Mouse (Mus musculus) stomach, embryonic 14.5 days (tissue): ENCODE results near the gene Cyp27a1. TPM values are rescaled to one million over a fixed set of nuclear protein-coding genes. Genes with fewer than 3 reads are reported as not detected.
A peak's percentile ranks its signal among the peaks of the same experiment; 100 is the strongest.

Source experiments
- ATAC-seq: fragments of 200-750 bp; cut with Nextera tagmentation; 2 replicates; pipeline ENCODE4 v1.8.0; 2017; ENCODE audit warnings: low read depth, moderate TSS enrichment; ENCODE audit not compliant: insufficient number of reproducible peaks, insufficient read depth, low FRiP score
- H3K27ac ChIP-seq: fragments of 300-500 bp; sonication (generic); 2 replicates; pipeline ENCODE4 v1.5.1; 2014; ENCODE audit warnings: mild to moderate bottlenecking, low read length, moderate library complexity, mixed read lengths
- H3K27me3 ChIP-seq: fragments of 300-500 bp; sonication (generic); 2 replicates; pipeline ENCODE4 v1.6.1; 2014; ENCODE audit warnings: low read length, control low read depth, mixed read lengths; ENCODE audit not compliant: control insufficient read depth, insufficient read depth
- H3K36me3 ChIP-seq: fragments of 300-500 bp; sonication (generic); 2 replicates; pipeline ENCODE4 v1.6.1; 2014; ENCODE audit warnings: mild to moderate bottlenecking, control low read depth, low read length, moderate library complexity, mixed read lengths; ENCODE audit not compliant: control insufficient read depth, insufficient read depth
- H3K4me1 ChIP-seq: fragments of 300-500 bp; sonication (generic); 2 replicates; pipeline ENCODE4 v1.6.1; 2014; ENCODE audit warnings: low read length, control low read depth, mixed read lengths; ENCODE audit not compliant: control insufficient read depth, insufficient read depth
- H3K4me2 ChIP-seq: fragments of 300-500 bp; sonication (generic); replicated peaks from 2 replicates; pipeline ENCODE4 v1.6.1; 2014; ENCODE audit warnings: low read depth, low read length, control low read depth
- H3K4me3 ChIP-seq: fragments of 300-500 bp; sonication (generic); 2 replicates; pipeline ENCODE4 v1.5.1; 2014; ENCODE audit warnings: low read depth, low read length, control low read depth
- H3K9ac ChIP-seq: fragments of 300-500 bp; sonication (generic); replicated peaks from 2 replicates; pipeline ENCODE4 v1.6.1; 2014; ENCODE audit warnings: low read depth, mild to moderate bottlenecking, control low read depth, low read length, moderate library complexity, mixed read lengths
- H3K9me3 ChIP-seq: fragments of 300-500 bp; sonication (generic); 2 replicates; pipeline ENCODE4 v1.6.1; 2016; ENCODE audit warnings: low read depth, low read length, control low read depth; ENCODE audit not compliant: control insufficient read depth
- WGBS: fragments of 180-500 bp; shearing (Covaris S2); extraction: QIAGEN DNeasy Blood & Tissue Kit; methylation state at CpG from one replicate; pipeline ENCODE4 v1.1.7; 2014; 5-methylcytosine and 5-hydroxymethylcytosine counted together
- polyA plus RNA-seq: library from polyadenylated mRNA; unstranded; fragments of >200 nt; fragmentation: Nextera tagmentation; extraction: Ambion mirVana; gene quantifications from 2 replicates; pipeline ENCODE4 v1.2.1, GENCODE M21; 2014

The Cyp27a1 gene
- polyA plus RNA-seq, 1 experiment from 2014 or later = 10.6 TPM

DNA sequence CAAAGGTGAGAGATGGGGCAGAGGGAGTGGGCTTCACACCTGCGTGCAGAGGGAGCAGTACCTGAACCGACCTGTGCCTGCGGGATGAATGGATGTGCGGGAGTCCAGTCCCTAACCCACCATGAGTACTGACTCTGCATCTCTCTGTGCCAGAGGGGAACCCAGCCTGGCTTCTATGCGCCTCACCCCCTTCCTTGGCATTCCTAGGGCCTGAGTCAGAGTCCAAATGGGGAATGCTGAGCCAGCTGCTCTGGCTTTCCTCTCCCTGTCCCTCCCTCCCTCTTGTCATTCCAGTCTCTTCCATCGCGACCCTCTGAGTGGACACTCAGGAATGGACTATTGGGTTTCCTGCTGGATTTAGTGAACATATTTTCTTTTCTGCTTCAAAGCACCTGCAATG lies 35.9 kb downstream of the Cyp27a1 start:
- peak; percentile 54; the same call in 1 of the 2 replicates for ATAC-seq
- 52% methylated on average over 7 of the region's 7 CpGs for WGBS

DNA sequence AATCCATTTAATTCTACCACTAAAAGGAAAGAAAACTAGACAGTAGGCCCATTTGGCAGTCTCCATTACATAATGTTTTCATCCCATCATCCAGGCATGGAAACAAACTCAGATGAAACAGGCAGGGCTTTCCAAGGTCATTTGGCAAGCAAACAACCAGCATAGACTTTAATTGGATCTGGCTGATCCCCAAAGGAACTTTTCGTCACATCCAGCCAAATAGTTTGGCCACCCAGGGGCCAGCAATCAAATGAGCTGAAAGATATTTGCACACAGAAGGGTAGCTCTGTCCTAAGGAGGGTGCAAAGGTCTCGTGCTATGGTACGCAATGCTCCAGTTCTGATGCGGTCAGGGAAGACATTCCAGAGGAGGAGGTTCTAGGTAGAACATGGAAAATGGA lies 37.3 kb downstream of the Cyp27a1 start:
- Histone ChIP-seq H3K27ac (no peak overlapping the region), H3K9ac (no peak overlapping the region), H3K9me3 (no peaks in the 10 kb centered on the region), H3K4me1 (peaks cover 4% of the 10 kb centered on the region), H3K27me3 (no peaks in the 10 kb centered on the region), H3K36me3 (no peaks in the 10 kb centered on the region), H3K4me2 (no peak overlapping the region), H3K4me3 (no peak overlapping the region)
- no peak for ATAC-seq
- WGBS = 78% methylated on average over 4 of the region's 4 CpGs

More for the DNA sequence above, 35.9 kb downstream of the Cyp27a1 start:
- Histone ChIP-seq H3K27me3 (no peaks in the 10 kb centered on the region), H3K36me3 (no peaks in the 10 kb centered on the region), H3K9me3 (no peaks in the 10 kb centered on the region), H3K9ac (no peak overlapping the region), H3K27ac (no peak overlapping the region), H3K4me1 (peaks cover 4% of the 10 kb centered on the region), H3K4me3 (no peak overlapping the region), H3K4me2 (peak overlapping the region; percentile 39; the same call in 1 of the 2 replicates)

DNA sequence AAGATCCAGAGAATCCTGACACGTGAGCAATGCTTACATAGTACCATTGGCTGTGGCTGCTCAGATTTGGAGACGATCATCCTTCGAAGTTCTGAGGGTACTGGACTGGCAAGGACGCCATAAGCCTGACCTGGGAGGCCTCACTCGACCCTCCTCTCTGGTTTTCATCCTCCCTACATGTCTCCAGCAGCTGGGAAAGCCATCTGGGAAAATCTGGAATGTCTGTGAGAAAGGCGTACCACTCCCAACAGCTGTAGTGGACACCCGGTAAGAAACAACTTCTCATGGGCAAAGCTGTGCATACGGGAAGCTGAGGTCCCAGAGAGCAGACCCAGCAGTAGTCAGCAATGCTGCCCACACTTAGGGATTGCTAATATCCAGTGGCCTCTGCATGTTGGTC lies 38.8 kb downstream of the Cyp27a1 start:
- H3K4me3 ChIP-seq = no peak overlapping the region
- WGBS = 73% methylated on average over 8 of the region's 8 CpGs
- H3K27me3 ChIP-seq = no peaks in the 10 kb centered on the region
- ATAC-seq = no peak
- H3K4me1 ChIP-seq = peaks cover 4% of the 10 kb centered on the region
- no peak overlapping the region for H3K27ac ChIP-seq
- H3K36me3 ChIP-seq = no peaks in the 10 kb centered on the region
- H3K9me3 ChIP-seq = no peaks in the 10 kb centered on the region
- no peak overlapping the region for H3K9ac ChIP-seq
- H3K4me2 ChIP-seq = no peak overlapping the region

DNA sequence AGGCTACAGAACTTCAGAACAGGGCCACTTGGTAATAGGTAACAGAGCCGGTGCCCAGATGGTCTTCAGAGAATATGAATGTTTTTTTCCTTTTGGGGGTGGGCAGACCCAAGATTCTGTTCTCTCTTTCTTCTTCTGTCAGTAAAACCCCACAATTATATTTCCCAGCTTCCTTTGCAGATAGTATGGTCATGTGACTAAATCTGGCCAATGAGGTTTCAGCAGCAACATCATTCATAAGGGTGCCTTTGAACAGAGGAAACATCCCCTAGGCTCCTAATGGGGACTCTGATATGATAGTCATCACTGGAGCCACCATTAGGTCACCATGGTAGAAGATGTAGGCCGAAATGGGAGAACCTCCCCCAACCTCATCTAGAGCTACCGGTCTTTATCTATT lies 39.5 kb downstream of the Cyp27a1 start:
- no peaks in the 10 kb centered on the region for H3K9me3 ChIP-seq
- H3K9ac ChIP-seq = no peak overlapping the region
- no peak overlapping the region for H3K4me2 ChIP-seq
- ATAC-seq = no peak
- no peaks in the 10 kb centered on the region for H3K36me3 ChIP-seq
- H3K27me3 ChIP-seq = no peaks in the 10 kb centered on the region
- peaks cover 4% of the 10 kb centered on the region for H3K4me1 ChIP-seq
- 98% methylated on average over 3 of the region's 3 CpGs for WGBS
- no peak overlapping the region for H3K4me3 ChIP-seq
- no peak overlapping the region for H3K27ac ChIP-seq

DNA sequence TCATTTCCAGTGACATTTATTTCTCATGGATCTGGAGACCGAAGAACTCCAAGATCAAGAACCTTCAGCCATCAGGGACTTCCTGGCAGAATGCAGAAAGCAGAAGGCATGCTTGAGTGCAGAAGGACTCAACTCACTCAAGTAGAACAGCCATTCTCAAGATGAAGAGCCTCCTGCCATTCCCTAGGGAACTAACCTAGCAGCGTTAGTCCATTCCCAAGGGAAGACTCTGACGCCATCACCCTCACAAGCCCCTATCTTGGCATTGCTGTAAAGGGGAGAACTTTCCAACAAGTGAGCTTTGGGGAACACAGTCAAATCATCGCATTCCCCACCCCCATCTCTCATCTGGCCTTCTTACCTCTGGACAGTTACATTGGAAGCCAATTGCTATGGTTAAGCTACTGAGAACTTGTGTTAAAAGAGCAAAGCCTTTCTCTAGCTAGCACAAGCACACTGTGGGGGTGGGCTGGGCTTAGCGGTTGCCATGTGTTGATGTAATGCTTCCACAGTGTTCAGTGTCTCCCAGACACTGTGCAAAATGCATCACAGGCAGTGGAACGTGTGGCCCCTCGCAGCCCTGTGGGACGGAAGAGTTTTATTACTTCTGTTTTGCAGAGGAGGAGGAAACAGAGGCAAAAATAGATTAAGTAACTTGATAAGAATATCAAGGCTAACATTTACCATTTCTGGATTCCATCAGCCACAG lies 40.0 kb downstream of the Cyp27a1 start:
- no peak overlapping the region for H3K4me2 ChIP-seq
- 81% methylated on average over 8 of the region's 8 CpGs for WGBS
- H3K4me3 ChIP-seq = no peak overlapping the region
- no peak overlapping the region for H3K27ac ChIP-seq
- H3K36me3 ChIP-seq = no peaks in the 10 kb centered on the region
- no peaks in the 10 kb centered on the region for H3K9me3 ChIP-seq
- ATAC-seq = no peak
- peaks cover 4% of the 10 kb centered on the region for H3K4me1 ChIP-seq
- H3K9ac ChIP-seq = no peak overlapping the region
- H3K27me3 ChIP-seq = no peaks in the 10 kb centered on the region

DNA sequence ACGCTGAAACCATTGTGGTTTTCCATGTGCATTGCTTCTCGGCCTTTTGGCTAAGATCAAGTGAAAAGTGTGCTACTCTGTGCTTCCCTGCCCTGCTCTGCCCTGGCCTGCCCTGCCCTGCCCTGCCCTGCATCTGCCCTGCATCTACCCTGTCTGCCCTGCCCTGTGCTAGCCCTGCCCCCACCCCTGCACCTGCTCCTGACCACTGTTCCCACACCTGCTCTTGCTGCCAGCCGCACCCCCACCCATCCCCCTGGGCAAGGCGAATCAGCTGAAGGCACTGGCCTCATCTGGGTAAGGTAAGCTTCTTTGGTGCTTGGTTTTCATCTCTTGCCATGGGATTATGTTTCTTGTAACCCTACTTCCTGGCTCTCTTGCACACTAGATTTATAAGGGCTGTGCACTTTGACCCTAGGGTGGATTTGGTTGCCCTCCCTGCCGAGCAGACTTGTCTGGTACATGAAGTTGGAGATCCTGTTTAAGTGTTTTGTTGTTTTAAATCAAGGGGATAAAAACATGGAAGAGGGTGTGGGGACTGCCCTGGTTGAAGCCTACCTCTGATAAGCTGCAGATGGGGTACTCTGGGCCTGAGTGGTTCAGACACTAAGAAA lies 40.9 kb downstream of the Cyp27a1 start:
- 57% methylated on average over 5 of the region's 5 CpGs for WGBS

DNA sequence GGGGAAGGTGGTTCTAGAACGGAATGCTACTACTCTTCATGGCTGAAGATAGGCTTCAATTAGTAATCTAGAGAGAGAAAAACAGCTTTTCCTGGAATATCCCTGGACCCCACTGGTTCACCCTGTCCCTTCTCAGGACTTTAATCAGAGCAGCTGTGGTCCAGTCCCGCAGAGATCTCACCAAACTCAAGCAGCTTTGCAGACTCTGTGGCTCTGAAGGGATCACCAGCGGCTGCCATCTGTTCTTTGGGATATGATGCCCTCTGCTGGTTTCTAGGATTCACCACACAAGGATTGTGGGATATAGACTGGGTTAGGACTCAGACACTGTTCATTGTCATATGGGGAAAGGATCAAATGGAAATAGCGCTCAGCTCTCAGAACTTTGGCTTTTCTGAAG lies 46.4 kb downstream of the Cyp27a1 start:
- no peaks in the 10 kb centered on the region for H3K9me3 ChIP-seq
- no peak overlapping the region for H3K27ac ChIP-seq
- no peak overlapping the region for H3K4me2 ChIP-seq
- no peaks in the 10 kb centered on the region; the same call in 1 of the 2 replicates for H3K27me3 ChIP-seq
- H3K9ac ChIP-seq = no peak overlapping the region
- WGBS = 25% methylated on average over 4 of the region's 4 CpGs
- H3K4me3 ChIP-seq = no peak overlapping the region
- no peak for ATAC-seq
- no peaks in the 10 kb centered on the region for H3K36me3 ChIP-seq
- H3K4me1 ChIP-seq = no peaks in the 10 kb centered on the region

More for the DNA sequence above, 40.9 kb downstream of the Cyp27a1 start:
- Histone ChIP-seq H3K9ac (no peak overlapping the region), H3K4me3 (no peak overlapping the region), H3K36me3 (no peaks in the 10 kb centered on the region), H3K27ac (no peak overlapping the region), H3K27me3 (no peaks in the 10 kb centered on the region), H3K4me2 (no peak overlapping the region), H3K9me3 (no peaks in the 10 kb centered on the region), H3K4me1 (no peaks in the 10 kb centered on the region)
- ATAC-seq = peak; percentile 71

DNA sequence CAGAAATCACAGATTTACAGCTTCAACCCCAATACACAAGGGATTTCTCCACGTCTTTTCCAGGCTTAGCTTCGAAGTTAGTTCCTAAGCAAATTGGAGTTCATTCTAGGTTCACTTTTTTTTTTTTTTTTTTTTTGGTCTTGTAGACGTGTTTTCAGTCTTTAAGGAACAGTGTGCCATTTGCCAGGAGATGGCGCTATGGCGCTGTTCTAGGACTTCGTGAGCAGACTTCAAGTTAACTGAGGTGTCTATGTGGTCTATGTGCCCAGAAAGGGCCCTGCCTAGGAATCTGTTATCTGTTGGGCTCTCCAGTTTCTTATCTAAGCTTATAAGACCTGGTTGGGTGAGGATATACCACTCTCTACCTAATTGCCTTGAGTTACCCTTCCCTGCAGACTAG lies 49.7 kb downstream of the Cyp27a1 start:
- Histone ChIP-seq H3K4me1 (no peaks in the 10 kb centered on the region), H3K9me3 (no peaks in the 10 kb centered on the region), H3K4me2 (no peak overlapping the region), H3K9ac (no peak overlapping the region), H3K4me3 (no peak overlapping the region), H3K27ac (no peak overlapping the region), H3K36me3 (no peaks in the 10 kb centered on the region), H3K27me3 (no peaks in the 10 kb centered on the region; the same call in 1 of the 2 replicates)
- no peak for ATAC-seq
- WGBS = 2% methylated on average over 6 of the region's 6 CpGs
